Mouse (Mus musculus) MEL (cell line): ENCODE data around the gene Strip1.

Experiments used
- CTCF ChIP-seq, 3 experiments: IDR thresholded peaks in 2 of 3; conservative IDR thresholded peaks in 1 of 3; 2 replicates each; pipeline ENCODE4 v1.5.1; 2011 to 2012; ENCODE audit warnings: low read length in 3 of 3, low read depth in 2 of 3, mild to moderate bottlenecking in 2 of 3, improper control_type of control experiment in 1 of 3, inconsistent platforms in 1 of 3, mixed read lengths in 1 of 3, moderate library complexity in 1 of 3; ENCODE audit not compliant: control insufficient read depth in 1 of 3, insufficient read depth in 1 of 3, poor library complexity in 1 of 3, severe bottlenecking in 1 of 3
- E2F4 ChIP-seq: IDR thresholded peaks from 2 replicates; pipeline ENCODE4 v1.6.1; 2011; ENCODE audit warnings: low read depth, low read length, improper control_type of control experiment, borderline replicate concordance
- EP300 ChIP-seq, 2 experiments: IDR thresholded peaks; 2 replicates each; pipeline ENCODE4 v1.6.1; 2011; ENCODE audit warnings: improper control_type of control experiment in 2 of 2, low read length in 2 of 2, low read depth in 1 of 2, mild to moderate bottlenecking in 1 of 2
- HCFC1 ChIP-seq: IDR thresholded peaks from 2 replicates; pipeline ENCODE4 v1.6.1; 2012; ENCODE audit warnings: low read depth, mild to moderate bottlenecking, inconsistent platforms, low read length, improper control_type of control experiment, moderate library complexity
- RAD21 ChIP-seq: IDR thresholded peaks from 2 replicates; pipeline ENCODE4 v1.6.1; 2011; ENCODE audit warnings: mild to moderate bottlenecking, low read depth, low read length, improper control_type of control experiment
- ZC3H11A ChIP-seq: IDR thresholded peaks from 2 replicates; pipeline ENCODE4 v1.6.1; 2012; ENCODE audit warnings: low read depth, mild to moderate bottlenecking, inconsistent platforms, low read length, improper control_type of control experiment

DNA sequence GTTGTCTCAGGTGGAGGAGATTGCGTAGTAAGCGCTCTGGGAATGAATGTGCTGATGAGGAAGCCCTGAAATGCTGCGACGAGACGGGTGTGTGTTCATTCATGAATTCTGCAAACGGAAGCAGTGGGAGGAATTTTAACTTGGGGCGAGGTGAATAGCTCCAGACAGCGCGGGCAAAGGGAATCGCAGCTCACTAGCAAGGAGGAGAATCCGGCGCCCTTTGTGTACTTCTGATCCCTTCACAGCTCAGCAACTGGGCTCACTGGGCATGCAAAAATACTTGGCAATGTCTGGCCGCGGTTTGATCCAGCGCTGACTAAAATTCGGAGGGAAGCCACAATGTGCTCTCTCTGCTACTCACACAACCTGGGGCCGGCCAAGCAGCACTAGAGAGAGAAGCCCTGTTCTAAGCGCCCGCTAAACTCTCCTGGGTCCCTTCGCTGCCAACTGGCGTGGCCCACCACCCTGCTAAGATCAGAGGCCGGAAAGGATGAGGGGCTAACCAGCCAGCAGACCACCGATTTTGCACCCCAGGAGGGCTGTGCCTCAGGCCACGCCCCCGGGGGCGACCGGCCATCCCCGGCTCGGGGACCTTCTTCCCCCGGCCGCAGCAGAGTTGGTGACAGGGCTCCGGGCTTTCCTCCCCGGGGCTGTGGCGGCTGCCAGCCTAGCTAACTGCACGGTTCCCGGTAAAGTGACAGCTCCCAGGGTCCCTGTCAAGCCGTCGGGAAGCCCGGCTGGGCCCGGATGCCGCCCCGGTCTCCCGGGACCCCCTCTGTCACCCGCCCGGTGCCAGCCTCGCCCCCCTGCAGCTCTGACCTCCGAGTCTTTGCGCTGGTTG lies 592 bp downstream of the Strip1 start, which contains the start of gene Gm10961:
- no peak for TF ChIP-seq EP300 (IDR thresholded peaks at IDR 0.05; ENCODE audit: low read depth in 1 of 2, low read length in 2 of 2)
- no peak for TF ChIP-seq CTCF (IDR thresholded peaks at IDR 0.05 in 2 of 3, conservative IDR thresholded peaks at IDR 0.05 in 1 of 3; ENCODE audit: control insufficient read depth in 1 of 3, insufficient read depth in 1 of 3, low read depth in 2 of 3, low read length in 3 of 3, poor library complexity in 1 of 3, severe bottlenecking in 1 of 3)
- no peak for TF ChIP-seq E2F4
- TF ChIP-seq ZC3H11A = no peak
- no peak for TF ChIP-seq RAD21
- TF ChIP-seq HCFC1 = no peak
